Mouse (Mus musculus): ENCODE data around the gene Ulk4. TPM values are rescaled to one million over a fixed set of nuclear protein-coding genes. Genes with fewer than 3 reads are reported as not detected.
"Not testable (repeated sequence)": the region's sequence is repeated elsewhere in the genome, so short reads cannot be mapped to it uniquely, and the experiment has no call there.

Ulk4 gene
- polyA plus RNA-seq, 1 experiment from 2014 or later, result 198 TPM

- no peaks in the 10 kb centered on the region for H3K4me1 ChIP-seq
- WGBS, result 35% methylated on average over 3 of the region's 3 CpGs
- no peak overlapping the region for H3K4me2 ChIP-seq (replicated peaks)
- H3K9me3 ChIP-seq, result 0 out of 2 replicates have a peak, but pooled peaks cover 6% of the 10 kb centered on the region
- H3K27ac ChIP-seq, result no peak overlapping the region
- H3K36me3 ChIP-seq, result no peaks in the 10 kb centered on the region
- H3K4me3 ChIP-seq, result no peak overlapping the region
- no peak overlapping the region for H3K9ac ChIP-seq
- H3K27me3 ChIP-seq, result no peaks in the 10 kb centered on the region
- no peak for ATAC-seq (ENCODE audit: insufficient number of reproducible peaks, insufficient read depth, low FRiP score, low TSS enrichment)
Observed at GRCm38 (mm10) chr9:121215349-121216000, 61.5 kb downstream of the Ulk4 start.

GRCm38 (mm10) chr9:121212322-121212721 lies 64.7 kb downstream of the Ulk4 start:
- no peak overlapping the region for H3K4me2 ChIP-seq (replicated peaks)
- no peak overlapping the region for H3K4me3 ChIP-seq
- no peak overlapping the region for H3K27ac ChIP-seq
- H3K9ac ChIP-seq, result no peak overlapping the region
- no peaks in the 10 kb centered on the region for H3K27me3 ChIP-seq
- 0 out of 2 replicates have a peak, but pooled peaks cover 8% of the 10 kb centered on the region for H3K9me3 ChIP-seq
- peaks cover 9% of the 10 kb centered on the region; the same call in 1 of the 2 replicates for H3K36me3 ChIP-seq
- no peak for ATAC-seq (ENCODE audit: insufficient number of reproducible peaks, insufficient read depth, low FRiP score, low TSS enrichment)
- WGBS, result 60% methylated on average over 3 of the region's 3 CpGs
- no peaks in the 10 kb centered on the region for H3K4me1 ChIP-seq

GRCm38 (mm10) chr9:121205046-121205445 lies 72.0 kb downstream of the Ulk4 start:
- no peaks in the 10 kb centered on the region for H3K4me1 ChIP-seq
- no peaks in the 10 kb centered on the region for H3K27me3 ChIP-seq
- no peak overlapping the region for H3K4me2 ChIP-seq (replicated peaks)
- WGBS, result 62% methylated on average over 7 of the region's 7 CpGs
- H3K27ac ChIP-seq, result no peak overlapping the region
- no peak for ATAC-seq (ENCODE audit: insufficient number of reproducible peaks, insufficient read depth, low FRiP score, low TSS enrichment)
- peaks cover 9% of the 10 kb centered on the region; the same call in 1 of the 2 replicates for H3K36me3 ChIP-seq
- no peak overlapping the region for H3K9ac ChIP-seq
- no peak overlapping the region for H3K4me3 ChIP-seq
- H3K9me3 ChIP-seq, result no peaks in the 10 kb centered on the region

- Histone ChIP-seq H3K4me3 (no peak overlapping the region), H3K4me1 (no peaks in the 10 kb centered on the region), H3K36me3 (peaks cover 9% of the 10 kb centered on the region; the same call in 1 of the 2 replicates), H3K9ac (no peak overlapping the region), H3K4me2 (replicated peaks) (no peak overlapping the region), H3K27ac (no peak overlapping the region), H3K9me3 (no peaks in the 10 kb centered on the region), H3K27me3 (no peaks in the 10 kb centered on the region)
- 77% methylated on average over 14 of the region's 14 CpGs for WGBS
- no peak for ATAC-seq (ENCODE audit: insufficient number of reproducible peaks, insufficient read depth, low FRiP score, low TSS enrichment)
Observed at GRCm38 (mm10) chr9:121204149-121204800, 72.7 kb downstream of the Ulk4 start.

- no peaks in the 10 kb centered on the region for H3K9me3 ChIP-seq
- WGBS, result 93% methylated on average over 1 of the region's 1 CpGs
- ATAC-seq (ENCODE audit: insufficient number of reproducible peaks, insufficient read depth, low FRiP score, low TSS enrichment), result no peak
Observed at GRCm38 (mm10) chr9:121203686-121204085, 73.3 kb downstream of the Ulk4 start.

GRCm38 (mm10) chr9:121199146-121199685 lies 77.8 kb downstream of the Ulk4 start:
- WGBS, result 82% methylated on average over 5 of the region's 5 CpGs
- not testable (repeated sequence) for H3K27me3 ChIP-seq; H3K4me1 ChIP-seq; H3K36me3 ChIP-seq; H3K9ac ChIP-seq; H3K27ac ChIP-seq; H3K9me3 ChIP-seq; H3K4me2 ChIP-seq (replicated peaks); ATAC-seq (ENCODE audit: insufficient number of reproducible peaks, insufficient read depth, low FRiP score, low TSS enrichment); H3K4me3 ChIP-seq

More at GRCm38 (mm10) chr9:121203686-121204085, 73.3 kb downstream of the Ulk4 start:
- Histone ChIP-seq H3K36me3 (peaks cover 7% of the 10 kb centered on the region; the same call in 1 of the 2 replicates), H3K4me1 (no peaks in the 10 kb centered on the region), H3K4me2 (replicated peaks) (no peak overlapping the region), H3K4me3 (no peak overlapping the region), H3K9ac (no peak overlapping the region), H3K27me3 (no peaks in the 10 kb centered on the region), H3K27ac (no peak overlapping the region)

- no peak overlapping the region for H3K4me2 ChIP-seq (replicated peaks)
- no peak overlapping the region for H3K4me3 ChIP-seq
- H3K4me1 ChIP-seq, result no peaks in the 10 kb centered on the region
- no peaks in the 10 kb centered on the region for H3K27me3 ChIP-seq
- WGBS, result 93% methylated on average over 9 of the region's 9 CpGs
- ATAC-seq (ENCODE audit: insufficient number of reproducible peaks, insufficient read depth, low FRiP score, low TSS enrichment), result no peak
- H3K9me3 ChIP-seq, result peaks cover 26% of the 10 kb centered on the region
- peaks cover 18% of the 10 kb centered on the region; the same call in 1 of the 2 replicates for H3K36me3 ChIP-seq
- H3K27ac ChIP-seq, result no peak overlapping the region
- no peak overlapping the region for H3K9ac ChIP-seq
Observed at GRCm38 (mm10) chr9:121196473-121196872, 80.5 kb downstream of the Ulk4 start.

- no peak overlapping the region for H3K4me3 ChIP-seq
- H3K4me2 ChIP-seq (replicated peaks), result no peak overlapping the region
- H3K4me1 ChIP-seq, result no peaks in the 10 kb centered on the region
- H3K27me3 ChIP-seq, result no peaks in the 10 kb centered on the region
- peaks cover 18% of the 10 kb centered on the region; the same call in 1 of the 2 replicates for H3K36me3 ChIP-seq
- H3K27ac ChIP-seq, result no peak overlapping the region
- H3K9ac ChIP-seq, result no peak overlapping the region
- WGBS, result 94% methylated on average over 4 of the region's 4 CpGs
- ATAC-seq (ENCODE audit: insufficient number of reproducible peaks, insufficient read depth, low FRiP score, low TSS enrichment), result no peak
- peaks cover 26% of the 10 kb centered on the region for H3K9me3 ChIP-seq
Observed at GRCm38 (mm10) chr9:121195106-121195505, 81.9 kb downstream of the Ulk4 start.

- no peak overlapping the region for H3K9ac ChIP-seq
- no peak for ATAC-seq (ENCODE audit: insufficient number of reproducible peaks, insufficient read depth, low FRiP score, low TSS enrichment)
- no peaks in the 10 kb centered on the region for H3K4me1 ChIP-seq
- WGBS, result 85% methylated on average over 26 of the region's 26 CpGs
- H3K27me3 ChIP-seq, result no peaks in the 10 kb centered on the region
- H3K36me3 ChIP-seq, result peaks cover 18% of the 10 kb centered on the region
- peaks cover 26% of the 10 kb centered on the region for H3K9me3 ChIP-seq
- no peak overlapping the region for H3K4me3 ChIP-seq
- no peak overlapping the region for H3K27ac ChIP-seq
- H3K4me2 ChIP-seq (replicated peaks), result no peak overlapping the region
Observed at GRCm38 (mm10) chr9:121192601-121193370, 84.2 kb downstream of the Ulk4 start.

GRCm38 (mm10) chr9:121187811-121188210 lies 89.2 kb downstream of the Ulk4 start:
- Histone ChIP-seq H3K4me1 (no peaks in the 10 kb centered on the region), H3K4me3 (no peak overlapping the region), H3K9ac (no peak overlapping the region), H3K27ac (no peak overlapping the region), H3K36me3 (peaks cover 14% of the 10 kb centered on the region), H3K9me3 (peaks cover 6% of the 10 kb centered on the region), H3K27me3 (no peaks in the 10 kb centered on the region), H3K4me2 (replicated peaks) (no peak overlapping the region)
- no peak for ATAC-seq (ENCODE audit: insufficient number of reproducible peaks, insufficient read depth, low FRiP score, low TSS enrichment)
- 82% methylated on average over 8 of the region's 8 CpGs for WGBS

GRCm38 (mm10) chr9:121185796-121186195 lies 91.2 kb downstream of the Ulk4 start:
- H3K36me3 ChIP-seq, result peaks cover 4% of the 10 kb centered on the region
- ATAC-seq (ENCODE audit: insufficient number of reproducible peaks, insufficient read depth, low FRiP score, low TSS enrichment), result no peak
- H3K4me2 ChIP-seq (replicated peaks), result no peak overlapping the region
- 56% methylated on average over 6 of the region's 6 CpGs for WGBS
- H3K27me3 ChIP-seq, result no peaks in the 10 kb centered on the region
- no peak overlapping the region for H3K4me3 ChIP-seq
- no peak overlapping the region for H3K9ac ChIP-seq
- no peaks in the 10 kb centered on the region for H3K9me3 ChIP-seq
- H3K27ac ChIP-seq, result no peak overlapping the region
- H3K4me1 ChIP-seq, result no peaks in the 10 kb centered on the region

Measured in embryonic facial prominence, embryonic 12.5 days (tissue).